ENCODE assay signal across 13 mouse cellular contexts in the genomic region with DNA sequence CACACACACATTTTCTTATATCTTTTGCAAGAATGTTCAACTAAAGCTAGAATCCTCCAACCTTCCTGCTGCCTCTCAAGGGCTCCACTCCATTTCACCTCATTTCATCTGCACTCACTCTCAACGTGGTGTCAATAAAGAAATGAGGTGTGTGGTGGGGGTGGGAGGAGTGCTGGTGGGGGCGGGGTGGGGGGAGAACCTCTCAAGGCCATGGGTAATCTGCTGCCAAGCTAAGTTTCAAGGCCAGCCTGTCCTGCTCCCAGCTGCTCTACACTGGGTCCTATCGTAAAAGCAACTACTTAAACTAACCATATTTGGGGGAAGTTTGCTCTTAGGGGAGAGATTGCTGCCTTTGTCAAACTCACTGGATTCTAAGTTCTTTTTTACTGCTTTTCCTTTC. TPM values are rescaled to one million over a fixed set of nuclear protein-coding genes. Genes with fewer than 3 reads are reported as not detected.
A peak's percentile ranks its signal among the peaks of the same experiment; 100 is the strongest.
DNase-seq lines count a peak whose midpoint lies in the region; ATAC-seq lines count a peak whose summit lies in the region.
"Had no signal": no experiment of that assay in that cellular context is flagged by ENCODE, and none has a peak within 500 bp of the region (broad histone marks: within the 10 kb centered on the region; RNA-seq: fewer than 3 reads in every experiment).

No protein-coding gene starts in this region.

- no peak for ATAC-seq in heart, embryonic 11.5 days (replicated peaks; ENCODE audit: insufficient number of reproducible peaks, low FRiP score, low TSS enrichment)
- ATAC-seq in megakaryocyte, adult 5-6 weeks (ENCODE audit: poor library complexity, severe bottlenecking) = no peak
- ATAC-seq in intestine, embryonic 16.5 days = peak; percentile 46; the same call in 1 of the 2 replicates
- no peak for ATAC-seq in neural tube, embryonic 15.5 days (ENCODE audit: low FRiP score)
- ATAC-seq: activated CD4-positive, CD25-positive, alpha-beta regulatory T cell, adult 4 months had no signal

- no peak overlapping the region for H3K4me3 ChIP-seq in heart, embryonic 11.5 days (ENCODE audit: low read depth, low read length)
- H3K4me3 ChIP-seq in megakaryocyte, embryonic 14.5 days (replicated peaks) = peak overlapping the region; percentile 7
- H3K4me3 ChIP-seq in intestine, embryonic 16.5 days (ENCODE audit: low read length) = no peak overlapping the region
- H3K4me3 ChIP-seq in neural tube, embryonic 15.5 days (replicated peaks) = no peak overlapping the region

- H3K27ac ChIP-seq in heart, embryonic 11.5 days (ENCODE audit: low read depth, low read length) = peak overlapping the region; percentile 90
- H3K27ac ChIP-seq in intestine, embryonic 16.5 days (ENCODE audit: low read length) = peak overlapping the region; percentile 82
- peak overlapping the region; percentile 49; the same call in 1 of the 2 replicates for H3K27ac ChIP-seq in neural tube, embryonic 15.5 days (replicated peaks)

- peaks cover 17% of the 10 kb centered on the region for H3K4me1 ChIP-seq in heart, embryonic 11.5 days (ENCODE audit: control insufficient read depth, insufficient read depth, low read length)
- H3K4me1 ChIP-seq in megakaryocyte, embryonic 14.5 days = peaks cover 39% of the 10 kb centered on the region
- H3K4me1 ChIP-seq in intestine, embryonic 16.5 days (ENCODE audit: control insufficient read depth, insufficient read depth, low read length) = peaks cover 14% of the 10 kb centered on the region
- H3K4me1 ChIP-seq in neural tube, embryonic 15.5 days = peaks cover 25% of the 10 kb centered on the region

- no peaks in the 10 kb centered on the region for H3K27me3 ChIP-seq in heart, embryonic 11.5 days (ENCODE audit: control insufficient read depth, insufficient read depth, low read length)
- peaks cover 2% of the 10 kb centered on the region for H3K27me3 ChIP-seq in megakaryocyte, embryonic 14.5 days (replicated peaks)
- H3K27me3 ChIP-seq in intestine, embryonic 16.5 days (replicated peaks; ENCODE audit: control insufficient read depth, insufficient read depth, low read length) = no peaks in the 10 kb centered on the region
- no peaks in the 10 kb centered on the region for H3K27me3 ChIP-seq in neural tube, embryonic 15.5 days (replicated peaks)

- no peak overlapping the region for H3K9ac ChIP-seq in heart, embryonic 11.5 days (ENCODE audit: low read depth, low read length)
- H3K9ac ChIP-seq in intestine, embryonic 16.5 days (ENCODE audit: low read depth, low read length) = 0 out of 2 replicates have a peak overlapping the region, but pooled peaks have one; percentile 25
- no peak overlapping the region for H3K9ac ChIP-seq in neural tube, embryonic 15.5 days (replicated peaks)

- no peaks in the 10 kb centered on the region for H3K9me3 ChIP-seq in heart, embryonic 11.5 days (replicated peaks; ENCODE audit: control insufficient read depth, low read length)
- H3K9me3 ChIP-seq in megakaryocyte, embryonic 14.5 days = peaks cover 11% of the 10 kb centered on the region
- H3K9me3 ChIP-seq in intestine, embryonic 16.5 days (ENCODE audit: control insufficient read depth, low read length) = no peaks in the 10 kb centered on the region
- no peaks in the 10 kb centered on the region for H3K9me3 ChIP-seq in neural tube, embryonic 15.5 days (replicated peaks)

- WGBS in heart, embryonic 11.5 days (ENCODE audit: insufficient replicate concordance) = 9% methylated on average over 3 of the region's 3 CpGs
- 9% methylated on average over 3 of the region's 3 CpGs for WGBS in intestine, embryonic 16.5 days
- 29% methylated on average over 3 of the region's 3 CpGs for WGBS in neural tube, embryonic 15.5 days

- no peaks in the 10 kb centered on the region for H3K36me3 ChIP-seq in heart, embryonic 11.5 days (ENCODE audit: control insufficient read depth, insufficient read depth, low read length)
- no peaks in the 10 kb centered on the region for H3K36me3 ChIP-seq in megakaryocyte, embryonic 14.5 days (replicated peaks; ENCODE audit: low read length)
- no peaks in the 10 kb centered on the region for H3K36me3 ChIP-seq in intestine, embryonic 16.5 days (ENCODE audit: control insufficient read depth, insufficient read depth, low read length)
- no peaks in the 10 kb centered on the region for H3K36me3 ChIP-seq in neural tube, embryonic 15.5 days

- H3K4me2 ChIP-seq in heart, embryonic 11.5 days = no peak overlapping the region
- 0 out of 2 replicates have a peak overlapping the region, but pooled peaks have one; percentile 6 for H3K4me2 ChIP-seq in intestine, embryonic 16.5 days (ENCODE audit: low read depth, low read length)
- no peak overlapping the region for H3K4me2 ChIP-seq in neural tube, embryonic 15.5 days

- DNase-seq in heart, postnatal 4 days = no peak
- no peak for DNase-seq in yolk sac, embryonic 10.5 days (ENCODE audit: low spot score)
- DNase-seq in kidney, postnatal 25 days = no peak
- DNase-seq: thymus, postnatal 4 days had no signal

RNA-seq across cellular contexts. Expression of a gene that starts 18.8 kb away (rescaled TPM):
- polyA plus RNA-seq in heart, embryonic 11.5 days (2014; fragmentation: Nextera tagmentation; extraction: Ambion mirVana) = 3.6 and 5.2 TPM in 2 replicates
- total RNA-seq in heart, postnatal 4 days (2021) = under 1 TPM; 0.52 to 0.65 TPM
- not detected in 2 replicates for polyA plus RNA-seq in megakaryocyte, embryonic 14.5 days (2012; ENCODE audit: insufficient read depth, low replicate concordance)
- total RNA-seq in megakaryocyte, adult 5-6 weeks (2015) = not detected in 2 replicates
- not detected in 2 replicates for total RNA-seq in megakaryocyte, adult 5-6 weeks (2017)
- polyA plus RNA-seq in intestine, embryonic 16.5 days (2015; fragmentation: Nextera tagmentation; extraction: Ambion mirVana) = 0.13 TPM in 1 of 2 replicates, not detected in the other
- polyA plus RNA-seq in neural tube, embryonic 15.5 days (2015; fragmentation: Nextera tagmentation; extraction: Ambion mirVana) = 0.67 and 1.6 TPM in 2 replicates
- total RNA-seq: common myeloid progenitor, adult 5-6 weeks; gastrocnemius, postnatal 10 days; monocyte, adult 5-6 weeks had no signal
- polyA plus RNA-seq: activated CD4-positive, CD25-positive, alpha-beta regulatory T cell, adult 4 months had no signal
